Mouse (Mus musculus) cerebellum, postnatal 14 days (tissue): Measurements from ENCODE around the gene Cyb5rl.

Experiments
- DNase-seq, 2 experiments: peaks; one replicate each; pipeline ENCODE4 v3.0.0; 2021; ENCODE audit warnings: mixed read lengths in 2 of 2

Cyb5rl gene

GRCm38 (mm10) chr4:107066252-107067124 is at the start of gene Cyb5rl, which contains the start of gene Mrpl37:
Gene Cyb5rl, plus strand, starts transcription at chr4:107066988.
Gene Mrpl37, minus strand, starts transcription at chr4:107066868.
- peak; percentile 98 to 99 for DNase-seq

GRCm38 (mm10) chr4:107017257-107017656 is 49.5 kb upstream of the Cyb5rl start:
- no peak for DNase-seq

GRCm38 (mm10) chr4:107018521-107018920 is 48.3 kb upstream of the Cyb5rl start:
- no peak for DNase-seq

GRCm38 (mm10) chr4:107019027-107019426 is 47.8 kb upstream of the Cyb5rl start:
- peak; percentile 70 to 72 for DNase-seq

- DNase-seq = no peak
Observed at GRCm38 (mm10) chr4:107020287-107021000, 46.3 kb upstream of the Cyb5rl start.

GRCm38 (mm10) chr4:107021464-107021863 is 45.3 kb upstream of the Cyb5rl start:
- DNase-seq = no peak

DNA sequence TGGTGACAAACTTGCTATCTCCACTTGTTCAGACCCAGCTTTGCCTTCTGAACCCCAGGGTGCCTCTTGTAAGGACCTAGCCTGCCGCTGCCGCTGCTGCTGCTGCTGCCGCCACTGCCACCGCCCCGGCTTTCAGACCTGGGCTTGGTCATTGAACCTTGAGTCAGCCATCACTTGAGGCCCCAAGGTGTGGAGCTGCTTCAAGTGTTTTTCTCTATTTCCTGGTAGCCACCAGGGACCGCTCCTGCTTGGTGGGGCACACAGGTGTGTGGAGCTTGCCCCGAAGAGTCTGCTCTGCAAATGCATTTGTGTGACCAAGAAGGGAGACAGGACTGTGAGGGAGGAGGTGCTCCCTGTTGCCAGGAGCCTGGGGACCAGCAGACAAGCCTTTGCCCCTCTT is 41.9 kb upstream of the Cyb5rl start:
- no peak for DNase-seq

DNA sequence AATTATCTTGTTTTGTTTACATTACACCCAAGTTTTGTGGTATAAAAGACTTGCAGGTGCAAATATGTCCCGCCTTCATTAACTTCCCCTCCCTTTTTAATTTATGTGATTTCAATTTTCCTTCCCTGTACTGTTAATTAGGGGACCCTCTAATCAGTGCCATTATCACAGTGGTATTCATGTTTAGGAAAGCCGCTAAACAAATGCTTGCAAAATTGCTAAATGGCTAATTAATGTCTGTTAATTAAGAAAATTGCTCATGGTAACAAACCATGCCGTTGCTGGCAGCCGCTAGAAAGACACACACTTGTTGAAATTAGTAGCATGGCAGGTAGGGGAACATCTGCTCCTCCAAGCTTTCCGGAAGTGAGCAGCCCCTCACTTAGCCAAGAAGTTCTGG is 41.4 kb upstream of the Cyb5rl start:
- no peak for DNase-seq

GRCm38 (mm10) chr4:107026451-107026850 is 40.3 kb upstream of the Cyb5rl start:
- no peak for DNase-seq

- DNase-seq = no peak
Observed at GRCm38 (mm10) chr4:107035689-107036088, 31.1 kb upstream of the Cyb5rl start.

- no peak for DNase-seq
Observed at GRCm38 (mm10) chr4:107036985-107037384, 29.8 kb upstream of the Cyb5rl start.

GRCm38 (mm10) chr4:107038303-107038702 is 28.5 kb upstream of the Cyb5rl start:
- peak in 1 of 2 experiments; percentile 22 for DNase-seq

DNA sequence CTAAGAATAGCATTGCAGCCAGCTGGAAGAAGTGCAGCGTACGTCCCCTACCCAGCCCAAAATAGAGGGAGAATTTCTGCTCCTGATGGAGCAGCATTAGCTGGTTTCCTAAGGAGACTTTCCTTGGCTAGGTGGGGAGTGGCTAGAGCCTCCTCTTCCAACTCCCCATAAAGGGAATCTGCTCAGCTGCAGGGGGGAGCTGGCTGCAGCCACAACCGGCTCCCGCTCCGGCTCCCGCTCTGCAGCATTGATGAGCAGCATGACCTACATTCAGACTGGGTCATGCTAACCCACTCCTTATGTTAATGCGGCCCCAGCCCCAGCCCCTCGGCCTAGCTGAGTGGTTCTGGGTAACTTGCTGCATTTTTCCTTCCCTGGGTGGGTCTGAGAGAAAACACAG is 27.5 kb upstream of the Cyb5rl start:
- peak; percentile 69 for DNase-seq

DNA sequence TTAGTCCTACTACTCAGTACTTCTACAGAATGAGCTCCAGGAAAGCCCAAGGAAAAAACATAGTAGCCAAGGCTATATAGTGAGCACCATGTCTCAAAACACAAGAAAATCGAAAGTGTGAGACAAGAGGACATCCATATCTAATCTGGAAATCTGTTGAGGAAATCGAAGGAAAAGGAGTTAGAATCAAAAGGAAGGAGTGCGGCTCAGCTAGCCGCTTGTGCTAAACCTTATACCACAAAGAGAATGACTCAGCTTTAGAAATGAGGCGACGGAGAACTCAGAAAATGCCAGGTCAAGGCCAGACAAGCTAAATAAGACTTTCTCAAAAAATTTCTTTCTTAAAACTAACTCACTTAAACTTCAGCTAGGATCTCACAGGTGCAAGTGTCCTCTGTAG is 24.5 kb upstream of the Cyb5rl start:
- DNase-seq = no peak

DNA sequence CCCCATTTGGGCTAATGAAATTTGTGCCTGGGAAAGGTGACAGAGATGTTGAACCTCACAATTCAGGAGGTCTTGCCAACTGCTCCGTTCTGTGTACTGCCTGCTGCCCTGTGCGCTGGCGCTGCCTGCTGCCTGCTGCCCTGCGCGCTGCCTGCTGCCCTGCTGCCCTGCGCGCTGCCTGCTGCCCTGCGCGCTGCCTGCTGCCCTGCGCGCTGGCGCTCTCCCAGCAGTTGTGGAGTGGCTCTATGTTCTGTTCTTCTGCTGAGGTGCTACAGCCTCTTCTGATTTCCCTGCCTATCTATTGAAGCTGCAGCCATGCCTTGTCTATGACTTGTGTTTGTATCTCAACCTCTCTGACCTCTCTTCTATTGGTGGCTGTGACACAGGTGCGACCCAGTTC is 21.6 kb upstream of the Cyb5rl start:
- no peak for DNase-seq

DNA sequence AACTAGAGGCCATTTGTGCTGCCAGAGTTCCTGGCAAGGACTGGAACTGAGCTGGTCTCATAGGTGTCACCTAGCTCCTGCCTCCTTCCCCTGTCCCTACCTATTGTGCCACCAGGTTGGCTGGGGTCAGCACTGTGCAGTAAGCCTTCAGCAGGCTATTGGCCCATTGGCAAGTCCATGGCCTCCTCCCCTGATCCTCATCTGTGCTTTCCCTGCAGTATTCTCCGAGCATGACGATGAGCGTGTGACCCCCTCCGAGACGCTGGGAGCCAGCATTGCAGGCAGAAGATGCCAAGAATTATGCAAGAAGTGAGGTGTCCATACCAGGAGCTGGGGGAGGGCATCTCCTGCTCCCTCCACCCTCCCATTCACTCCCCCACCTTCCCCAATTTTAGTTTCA is 19.0 kb upstream of the Cyb5rl start:
- DNase-seq = peak; percentile 51 to 62

GRCm38 (mm10) chr4:107048568-107049162 is 18.1 kb upstream of the Cyb5rl start:
- peak; percentile 95 to 96 for DNase-seq

- DNase-seq = no peak
Observed at GRCm38 (mm10) chr4:107051889-107052288, 14.9 kb upstream of the Cyb5rl start.

GRCm38 (mm10) chr4:107052962-107053553 is 13.7 kb upstream of the Cyb5rl start:
- no peak for DNase-seq

GRCm38 (mm10) chr4:107056088-107056487 is 10.7 kb upstream of the Cyb5rl start:
- no peak for DNase-seq

- DNase-seq = no peak
Observed at GRCm38 (mm10) chr4:107058346-107058745, 8.4 kb upstream of the Cyb5rl start.

- no peak for DNase-seq
Observed at GRCm38 (mm10) chr4:107058781-107059180, 8.0 kb upstream of the Cyb5rl start.

GRCm38 (mm10) chr4:107061560-107061959 is 5.2 kb upstream of the Cyb5rl start:
- no peak for DNase-seq
